Mouse (Mus musculus): ENCODE results near the gene Olfr1321.

Olfr1321 gene

GRCm38 (mm10) chrX:49734959-49735358 is at the start of gene Olfr1321:
Gene Olfr1321, minus strand, starts transcription at chrX:49735059.
- no peak for DNase-seq (ENCODE audit: low spot score)

- DNase-seq (ENCODE audit: low spot score), result no peak
Measured at GRCm38 (mm10) chrX:49770828-49771227, 36.0 kb upstream of the Olfr1321 start.

GRCm38 (mm10) chrX:49745192-49745591 is 10.3 kb upstream of the Olfr1321 start:
- DNase-seq (ENCODE audit: low spot score), result no peak

Data from embryo, embryonic 10 days (tissue).